Mouse (Mus musculus) kidney, postnatal 10 days (tissue): ENCODE measurements at regions not wholly inside any gene's neighbourhood (a gene's known extent, or its start where the extent isn't known, plus 50 kb on each side); places are given as distances from the start of the nearest gene placed in this dataset.

Source experiments
- DNase-seq: peaks from one replicate; pipeline ENCODE4 v3.0.0; 2021; ENCODE audit warnings: mixed read lengths

- no peak for DNase-seq
These were observed 50.6 kb upstream of the Prr23a1 start for GRCm38 (mm10) chr9:98791709-98792108.

DNA sequence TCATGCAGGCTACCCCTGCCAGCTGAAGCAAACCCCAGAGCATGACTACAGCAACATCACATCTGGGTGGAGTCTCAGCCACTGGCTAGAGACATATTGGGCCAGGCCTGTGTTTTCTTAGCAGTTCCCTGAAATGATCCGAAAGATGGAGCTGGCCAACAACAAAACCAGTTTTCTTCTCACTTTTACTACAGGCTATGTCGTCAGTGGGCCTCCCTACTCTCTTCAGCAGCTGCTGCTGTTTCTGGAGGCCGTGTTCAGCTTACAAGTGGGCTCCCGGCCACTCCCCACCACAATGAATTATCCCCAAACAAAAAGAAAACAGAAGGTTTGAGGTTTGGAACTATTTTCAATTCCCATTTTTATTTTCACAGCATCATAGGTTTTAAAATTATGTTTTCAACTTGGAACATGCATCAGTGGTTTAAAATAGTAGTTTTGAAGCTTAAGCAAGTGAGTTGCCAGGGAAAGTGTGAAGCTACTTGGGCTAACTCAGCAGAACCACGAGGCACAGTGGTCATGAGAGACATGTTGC is 68.6 kb upstream of the Prr23a1 start:
- DNase-seq, result no peak

DNA sequence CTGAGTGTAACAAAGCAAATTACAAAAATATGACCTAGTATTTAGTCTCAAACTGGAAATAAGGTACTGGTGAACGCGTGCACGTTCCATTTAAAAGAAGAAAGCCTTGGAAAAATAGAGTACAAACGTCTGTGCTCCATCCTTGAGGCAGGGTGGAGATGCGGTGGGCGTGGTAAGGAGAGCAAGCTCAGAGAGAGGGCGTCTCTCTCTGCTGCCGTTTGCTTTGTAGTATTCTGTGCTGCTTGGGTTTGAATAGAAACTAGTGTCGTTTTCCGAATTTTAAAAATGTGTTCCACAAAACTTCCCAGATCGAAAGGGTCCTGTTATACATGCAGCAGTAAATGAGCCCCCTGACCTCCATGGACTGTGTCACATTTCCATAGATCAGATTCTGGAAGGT is 69.1 kb upstream of the Prr23a1 start:
- DNase-seq, result no peak

- DNase-seq, result no peak
These were observed 87.5 kb upstream of the Prr23a1 start for GRCm38 (mm10) chr9:98754764-98755163.

DNA sequence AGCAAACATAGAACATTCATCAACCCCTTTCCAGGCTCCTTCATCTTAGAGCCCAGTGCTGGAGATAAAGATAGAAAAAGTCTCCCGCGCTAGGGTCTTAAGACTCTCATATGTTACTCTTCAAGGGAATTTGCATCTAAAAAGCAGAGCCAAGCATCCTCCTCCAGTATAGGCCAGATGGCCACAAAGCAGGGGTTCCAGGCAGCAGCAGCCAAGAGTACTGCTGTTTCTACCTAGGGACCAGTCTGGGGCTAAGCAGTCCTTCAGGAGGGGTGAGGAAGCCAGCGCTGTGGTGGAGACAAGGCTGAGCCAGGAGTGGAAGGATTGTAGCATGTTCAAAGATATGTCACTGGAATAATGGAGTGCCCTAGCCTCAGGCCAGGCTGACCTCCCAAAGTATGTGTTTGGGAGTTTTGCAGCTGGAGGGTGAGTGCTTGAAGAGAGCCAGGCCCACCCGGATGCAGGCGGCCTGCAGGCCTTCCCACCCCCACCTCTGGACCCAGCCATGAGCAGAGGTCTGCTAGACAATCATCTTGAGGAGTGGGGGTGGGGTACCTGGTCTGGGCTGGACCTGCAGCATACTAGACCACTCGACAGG is 88.8 kb upstream of the Prr23a1 start:
- no peak for DNase-seq

- no peak for DNase-seq
These were observed 98.5 kb upstream of the Prr23a1 start for GRCm38 (mm10) chr9:98743785-98744184.

DNA sequence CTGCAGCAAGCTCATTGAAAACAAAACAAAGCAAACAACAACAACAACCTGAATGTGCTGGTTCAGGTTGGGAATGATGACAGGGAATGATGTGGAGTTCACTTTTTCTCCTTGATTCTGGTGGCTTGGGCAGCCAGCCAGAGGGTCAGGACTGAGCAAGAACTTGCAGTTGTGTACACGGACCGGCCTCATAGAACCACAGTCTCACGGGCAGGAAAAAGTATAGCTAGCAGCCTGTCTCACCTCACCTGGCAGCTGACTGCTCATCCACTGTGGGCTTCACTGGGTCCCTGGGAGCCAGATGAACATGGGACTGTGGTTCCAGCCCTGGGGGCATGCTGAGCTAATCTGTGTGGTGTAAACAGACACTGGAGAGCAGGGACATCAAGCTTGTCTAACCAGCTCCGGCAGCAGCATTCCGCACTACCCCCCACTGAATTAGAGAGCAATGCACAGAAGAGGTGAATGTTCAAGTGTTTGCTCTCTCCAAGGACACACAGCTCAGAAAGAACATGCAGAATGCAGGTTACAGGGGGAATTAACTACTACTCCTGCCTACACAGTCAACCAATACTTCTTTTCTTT is 114.9 kb upstream of the Prr23a1 start:
- DNase-seq, result no peak

GRCm38 (mm10) chr9:98726638-98727037 is 115.7 kb upstream of the Prr23a1 start:
- peak; percentile 25 for DNase-seq

- no peak for DNase-seq
These were observed 119.4 kb upstream of the Prr23a1 start for GRCm38 (mm10) chr9:98722885-98723284.

- DNase-seq, result no peak
These were observed 119.9 kb upstream of the Mrps22 start for GRCm38 (mm10) chr9:98721381-98721780.

GRCm38 (mm10) chr9:98717701-98718270 is 116.3 kb upstream of the Mrps22 start:
- no peak for DNase-seq

GRCm38 (mm10) chr9:98714661-98715060 is 113.2 kb upstream of the Mrps22 start:
- no peak for DNase-seq

DNA sequence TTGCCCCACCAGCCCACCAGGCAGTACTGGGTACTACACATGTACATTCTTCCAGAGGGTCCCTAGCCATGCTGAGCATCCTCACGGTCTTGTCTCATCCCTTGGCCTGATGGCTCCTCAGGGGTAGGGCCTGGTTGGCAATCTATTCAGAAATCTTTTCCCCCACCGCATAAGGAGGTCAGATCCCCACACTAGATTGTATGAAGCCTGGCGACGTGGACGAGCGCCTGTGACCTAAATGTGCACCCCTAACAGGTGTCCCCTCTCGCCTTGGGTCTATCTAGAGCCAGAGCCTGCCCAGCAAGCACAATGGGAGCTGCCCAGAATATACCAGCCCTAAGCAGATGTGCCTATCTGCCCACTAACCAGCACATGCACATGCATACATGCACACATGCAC is 111.4 kb upstream of the Mrps22 start:
- no peak for DNase-seq

DNA sequence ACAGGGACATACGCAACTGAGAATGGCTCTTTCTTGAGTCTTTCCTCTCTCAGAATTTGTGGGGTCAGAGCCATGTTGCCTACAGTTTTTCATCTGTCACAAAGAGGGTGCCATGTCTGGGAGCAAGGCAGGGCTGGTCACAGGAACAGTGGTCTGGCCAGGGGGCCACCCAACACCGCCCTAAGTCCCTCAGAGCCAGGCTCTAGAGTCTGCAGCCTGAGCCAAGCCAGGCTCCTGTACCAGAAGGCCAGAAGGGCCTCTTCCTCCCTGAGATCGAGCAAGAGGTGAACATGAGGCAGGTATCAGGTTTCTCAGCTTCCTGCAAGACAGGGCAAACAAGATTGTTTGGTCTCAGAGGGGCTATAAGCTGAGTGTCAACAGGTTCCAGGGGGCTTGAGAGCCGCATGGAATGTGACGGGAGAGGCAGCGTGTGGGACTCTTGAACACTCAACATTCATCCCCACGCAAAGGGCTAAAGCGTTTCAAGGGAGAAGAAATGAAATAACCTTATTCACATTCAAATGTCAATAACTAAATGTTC is 110.6 kb upstream of the Mrps22 start:
- DNase-seq, result no peak

DNA sequence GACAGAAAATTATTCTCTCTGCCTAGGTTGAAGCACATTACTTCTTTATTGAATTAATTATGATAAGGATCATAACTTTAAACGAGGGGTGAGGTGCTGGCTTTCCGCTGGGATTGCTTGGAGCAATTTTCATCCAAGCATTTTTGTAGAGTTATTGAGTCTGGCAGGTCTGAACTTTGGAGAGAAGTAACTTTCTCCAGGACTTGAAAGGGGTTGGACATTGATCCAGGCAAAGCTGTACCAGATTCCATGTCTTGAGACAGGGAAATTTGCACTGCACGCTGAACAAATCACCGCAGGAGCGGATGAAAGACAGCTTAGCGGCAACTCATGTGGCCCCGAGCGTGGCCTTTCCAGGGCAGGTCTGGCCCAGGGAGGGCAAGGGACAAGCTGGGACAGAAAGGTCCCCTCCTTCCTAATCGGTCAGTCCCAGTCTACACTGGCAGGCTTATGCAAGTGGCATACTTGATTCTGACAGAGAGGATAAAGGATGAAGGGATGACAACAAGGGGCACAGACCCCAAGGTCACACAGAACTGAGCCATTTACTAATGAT is 108.8 kb upstream of the Mrps22 start:
- DNase-seq, result no peak

DNA sequence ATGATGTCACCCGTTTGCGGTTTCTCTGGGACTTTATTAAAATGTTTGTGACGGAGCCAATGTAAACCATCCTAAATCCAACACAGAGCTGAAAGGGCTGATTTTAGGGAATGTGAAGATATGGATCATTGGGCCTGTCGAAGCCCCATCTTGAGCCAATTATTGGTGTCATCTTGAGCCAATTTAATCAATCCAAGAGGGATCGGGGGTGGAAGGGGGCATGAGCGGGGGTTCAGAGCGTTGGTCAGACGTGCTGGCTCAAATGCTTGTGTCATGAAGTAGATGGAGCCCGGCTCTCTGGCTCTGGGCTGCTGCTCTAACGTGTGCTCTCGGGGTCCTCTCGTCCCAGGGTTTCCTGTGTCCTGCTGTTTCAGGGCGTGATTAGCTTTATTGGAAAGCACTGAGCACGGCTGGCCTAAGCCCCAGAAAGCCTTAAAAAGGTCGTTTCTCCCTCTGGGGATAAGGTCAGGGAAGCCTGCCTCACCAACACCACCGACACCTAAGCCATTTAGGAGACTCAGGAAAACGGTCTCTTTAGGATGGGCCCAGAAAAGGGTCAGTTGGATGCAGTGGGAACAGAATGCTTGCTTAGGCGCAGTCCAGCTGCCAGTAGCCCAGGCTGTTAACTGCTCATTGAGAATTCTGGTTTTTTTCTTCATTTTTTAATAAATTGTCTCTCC is 106.7 kb upstream of the Mrps22 start:
- no peak for DNase-seq

GRCm38 (mm10) chr9:98707491-98707890 is 106.0 kb upstream of the Mrps22 start:
- no peak for DNase-seq

DNA sequence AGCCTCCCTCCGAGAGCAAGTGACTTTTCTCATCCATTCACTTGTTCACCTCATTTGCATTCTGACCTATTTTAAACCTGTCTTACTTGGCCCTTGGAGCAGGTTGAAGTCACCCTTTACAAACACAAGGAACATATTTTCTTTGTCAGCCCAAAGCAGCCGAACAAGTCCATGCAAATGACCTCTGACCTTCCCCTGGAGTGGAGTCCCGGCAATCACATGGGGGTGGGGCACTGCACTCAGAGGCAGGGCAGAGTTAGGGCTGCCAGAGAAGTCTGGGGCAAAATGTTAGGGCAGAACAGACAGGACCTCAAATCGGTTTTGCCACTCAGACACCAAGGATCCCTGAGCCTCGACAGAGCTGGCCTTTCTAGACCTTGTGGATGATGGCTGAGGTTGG is 102.7 kb upstream of the Mrps22 start:
- DNase-seq, result no peak

DNA sequence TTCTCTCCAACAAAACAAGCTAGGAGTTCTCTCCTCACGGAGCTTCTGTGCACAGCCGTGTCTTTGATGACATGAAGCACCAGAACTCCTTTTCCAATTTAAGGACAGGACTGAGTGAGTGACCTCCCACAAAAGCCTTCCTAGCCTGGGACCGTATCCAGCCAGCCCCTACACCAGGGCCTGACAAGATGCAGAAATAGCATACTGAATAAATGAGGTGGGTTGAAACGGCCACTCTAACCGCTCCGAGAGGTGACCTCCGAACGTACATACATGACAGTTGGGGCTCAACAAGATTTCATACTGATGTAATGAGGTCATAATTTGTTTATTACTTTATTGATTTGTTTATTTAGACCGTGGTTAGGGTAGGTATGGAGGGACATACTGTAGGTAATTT is 101.9 kb upstream of the Mrps22 start:
- no peak for DNase-seq

- no peak for DNase-seq
These were observed 99.1 kb upstream of the Mrps22 start for GRCm38 (mm10) chr9:98700571-98700970.

DNA sequence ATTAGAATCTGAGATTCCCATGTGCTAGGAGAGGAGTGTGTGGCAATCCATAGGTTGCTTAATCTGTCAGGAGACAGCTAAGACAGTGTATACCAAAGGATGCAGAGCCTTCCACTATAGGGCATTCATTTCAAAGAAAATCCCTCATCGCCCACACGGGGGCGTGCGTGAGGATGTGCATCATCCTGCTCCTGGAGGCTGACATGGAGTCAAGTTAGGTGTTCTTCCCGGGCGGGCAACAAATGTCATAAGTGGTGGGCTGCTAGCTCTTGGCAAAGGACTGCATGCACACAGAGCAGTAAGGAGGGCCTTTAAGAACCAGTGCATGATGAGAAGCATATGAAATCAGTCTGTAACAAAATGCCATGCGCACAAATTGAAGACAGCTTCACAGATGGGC is 95.7 kb upstream of the Mrps22 start:
- no peak for DNase-seq

- no peak for DNase-seq
These were observed 93.6 kb upstream of the Mrps22 start for GRCm38 (mm10) chr9:98695035-98695434.

GRCm38 (mm10) chr9:98690839-98691516 is 89.5 kb upstream of the Mrps22 start:
- DNase-seq, result peak; percentile 90
